Mouse (Mus musculus): ENCODE measurements at regions not wholly inside any gene's neighbourhood (a gene's known extent, or its start where the extent isn't known, plus 50 kb on each side); places are given as distances from the start of the nearest gene placed in this dataset.
"Not testable (repeated sequence)": the region's sequence is repeated elsewhere in the genome, so short reads cannot be mapped to it uniquely, and the experiment has no call there.

- peak; percentile 44 for DNase-seq
These were observed 91.8 kb downstream of the 5730507C01Rik start for GRCm38 (mm10) chr12:18606126-18606525.

GRCm38 (mm10) chr12:18609835-18610234 lies 95.5 kb downstream of the 5730507C01Rik start:
- DNase-seq, result peak; percentile 70

GRCm38 (mm10) chr12:18610581-18610980 lies 96.3 kb downstream of the 5730507C01Rik start:
- not testable (repeated sequence) for DNase-seq

Measured in kidney, adult 9 months (tissue).